Mouse (Mus musculus) intestine, postnatal 0 days (tissue): Measurements from ENCODE around the gene BC051019. TPM values are rescaled to one million over a fixed set of nuclear protein-coding genes. Genes with fewer than 3 reads are reported as not detected.
A peak's percentile ranks its signal among the peaks of the same experiment; 100 is the strongest.

ENCODE experiments used
- ATAC-seq: fragments of 200-750 bp; cut with Nextera tagmentation; 2 replicates; pipeline ENCODE4 v1.8.0; 2017; ENCODE audit warnings: mild to moderate bottlenecking, moderate TSS enrichment, moderate library complexity
- H3K27ac ChIP-seq: fragments of 300-500 bp; sonication (generic); 2 replicates; pipeline ENCODE4 v1.5.1; 2014; ENCODE audit warnings: mild to moderate bottlenecking, low read depth, low read length, moderate library complexity
- H3K27me3 ChIP-seq: fragments of 300-500 bp; sonication (generic); replicated peaks from 2 replicates; pipeline ENCODE4 v1.6.1; 2014; ENCODE audit warnings: low read length, mixed read lengths; ENCODE audit not compliant: control insufficient read depth, insufficient read depth
- H3K36me3 ChIP-seq: fragments of 300-500 bp; sonication (generic); 2 replicates; pipeline ENCODE4 v1.6.1; 2014; ENCODE audit warnings: mild to moderate bottlenecking, moderate library complexity; ENCODE audit not compliant: control insufficient read depth, insufficient read depth
- H3K4me1 ChIP-seq: fragments of 300-500 bp; sonication (generic); replicated peaks from 2 replicates; pipeline ENCODE4 v1.6.1; 2014; ENCODE audit warnings: antibody characterized with exemption, low read length, mixed read lengths; ENCODE audit not compliant: control insufficient read depth, insufficient read depth
- H3K4me2 ChIP-seq: fragments of 300-500 bp; sonication (generic); replicated peaks from 2 replicates; pipeline ENCODE4 v1.6.1; 2014; ENCODE audit warnings: low read depth, mild to moderate bottlenecking, moderate library complexity
- H3K4me3 ChIP-seq: fragments of 300-500 bp; sonication (generic); 2 replicates; pipeline ENCODE4 v1.5.1; 2014; ENCODE audit warnings: low read depth, low read length
- H3K9ac ChIP-seq: fragments of 300-500 bp; sonication (generic); 2 replicates; pipeline ENCODE4 v1.6.1; 2014; ENCODE audit warnings: mild to moderate bottlenecking, low read depth, low read length
- H3K9me3 ChIP-seq: fragments of 300-500 bp; sonication (generic); 2 replicates; pipeline ENCODE4 v1.6.1; 2016; ENCODE audit warnings: mixed run types; ENCODE audit not compliant: control insufficient read depth
- CTCF ChIP-seq: sonication (generic); IDR thresholded peaks from 2 replicates; pipeline ENCODE4 v1.5.1; 2016; ENCODE audit warnings: low read depth, mild to moderate bottlenecking, control low read depth, antibody characterized with exemption, moderate library complexity
- WGBS: fragments of 180-500 bp; shearing (Covaris S2); extraction: QIAGEN DNeasy Blood & Tissue Kit; methylation state at CpG from one replicate; pipeline ENCODE4 v1.1.7; 2014; 5-methylcytosine and 5-hydroxymethylcytosine counted together
- polyA plus RNA-seq: library from polyadenylated mRNA; unstranded; fragments of >200 nt; fragmentation: Nextera tagmentation; extraction: Ambion mirVana; gene quantifications from 2 replicates; pipeline ENCODE4 v1.2.1, GENCODE M21; 2015

The BC051019 gene
- not detected in 2 replicates for polyA plus RNA-seq

- peak; percentile 13; the same call in 1 of the 2 replicates for ATAC-seq
- H3K4me2 ChIP-seq = no peak within 1 kb of the TSS
- no peaks in the 10 kb centered on the region for H3K27me3 ChIP-seq
- no peaks in the 10 kb centered on the region for H3K4me1 ChIP-seq
- TF ChIP-seq CTCF = no peak
- H3K9ac ChIP-seq = no peak within 1 kb of the TSS
- no peaks in the 10 kb centered on the region for H3K36me3 ChIP-seq
- no peak within 1 kb of the TSS for H3K4me3 ChIP-seq
- H3K27ac ChIP-seq = no peak within 1 kb of the TSS
- no peaks in the 10 kb centered on the region for H3K9me3 ChIP-seq
- 86% methylated on average over 5 of the region's 5 CpGs for WGBS
These were observed at the start of gene BC051019 for GRCm38 (mm10) chr7:109723697-109724096. Gene BC051019 (minus strand): TSS chr7:109723850.

GRCm38 (mm10) chr7:109772251-109772650 is 48.6 kb upstream of the BC051019 start:
- Histone ChIP-seq H3K36me3 (no peaks in the 10 kb centered on the region), H3K9me3 (no peaks in the 10 kb centered on the region), H3K4me2 (no peak overlapping the region), H3K4me1 (no peaks in the 10 kb centered on the region), H3K9ac (no peak overlapping the region), H3K27ac (no peak overlapping the region), H3K27me3 (no peaks in the 10 kb centered on the region), H3K4me3 (no peak overlapping the region)
- TF ChIP-seq CTCF = no peak
- no peak for ATAC-seq

GRCm38 (mm10) chr7:109768699-109769383 is 45.2 kb upstream of the BC051019 start:
- ATAC-seq = no peak
- H3K27ac ChIP-seq = no peak overlapping the region
- H3K9me3 ChIP-seq = no peaks in the 10 kb centered on the region
- 50% methylated on average over 2 of the region's 2 CpGs for WGBS
- TF ChIP-seq CTCF = no peak
- H3K27me3 ChIP-seq = no peaks in the 10 kb centered on the region
- no peak overlapping the region for H3K4me2 ChIP-seq
- no peaks in the 10 kb centered on the region for H3K36me3 ChIP-seq
- H3K9ac ChIP-seq = no peak overlapping the region
- no peak overlapping the region for H3K4me3 ChIP-seq
- H3K4me1 ChIP-seq = no peaks in the 10 kb centered on the region

GRCm38 (mm10) chr7:109767575-109768350 is 44.1 kb upstream of the BC051019 start:
- H3K9ac ChIP-seq = no peak overlapping the region
- H3K27me3 ChIP-seq = no peaks in the 10 kb centered on the region
- no peak for ATAC-seq
- TF ChIP-seq CTCF = no peak
- no peaks in the 10 kb centered on the region for H3K4me1 ChIP-seq
- WGBS = 76% methylated on average over 7 of the region's 7 CpGs
- H3K27ac ChIP-seq = no peak overlapping the region
- H3K9me3 ChIP-seq = no peaks in the 10 kb centered on the region
- no peaks in the 10 kb centered on the region for H3K36me3 ChIP-seq
- no peak overlapping the region for H3K4me2 ChIP-seq
- no peak overlapping the region for H3K4me3 ChIP-seq

- ATAC-seq = no peak
These were observed 40.4 kb upstream of the BC051019 start for GRCm38 (mm10) chr7:109764009-109764408.

GRCm38 (mm10) chr7:109756291-109756690 is 32.6 kb upstream of the BC051019 start:
- Histone ChIP-seq H3K4me3 (no peak overlapping the region), H3K9ac (no peak overlapping the region), H3K36me3 (no peaks in the 10 kb centered on the region), H3K27ac (no peak overlapping the region), H3K9me3 (no peaks in the 10 kb centered on the region), H3K4me1 (no peaks in the 10 kb centered on the region), H3K4me2 (no peak overlapping the region), H3K27me3 (no peaks in the 10 kb centered on the region)
- 66% methylated on average over 3 of the region's 3 CpGs for WGBS
- ATAC-seq = no peak
- no peak for TF ChIP-seq CTCF

More at GRCm38 (mm10) chr7:109764009-109764408, 40.4 kb upstream of the BC051019 start:
- H3K36me3 ChIP-seq = no peaks in the 10 kb centered on the region
- H3K27ac ChIP-seq = no peak overlapping the region
- H3K4me3 ChIP-seq = no peak overlapping the region
- H3K27me3 ChIP-seq = no peaks in the 10 kb centered on the region
- H3K9ac ChIP-seq = no peak overlapping the region
- 76% methylated on average over 2 of the region's 2 CpGs for WGBS
- no peaks in the 10 kb centered on the region for H3K9me3 ChIP-seq
- no peak for TF ChIP-seq CTCF
- H3K4me1 ChIP-seq = no peaks in the 10 kb centered on the region
- no peak overlapping the region for H3K4me2 ChIP-seq
